Mouse (Mus musculus) limb, embryonic 11.5 days (tissue): Measurements from ENCODE around the gene Ipo7. TPM values are rescaled to one million over a fixed set of nuclear protein-coding genes. Genes with fewer than 3 reads are reported as not detected.
A peak's percentile ranks its signal among the peaks of the same experiment; 100 is the strongest.
"Not testable (repeated sequence)": the region's sequence is repeated elsewhere in the genome, so short reads cannot be mapped to it uniquely, and the experiment has no call there.

Experiments
- ATAC-seq: fragments of 200-750 bp; cut with Nextera tagmentation; 2 replicates; pipeline ENCODE4 v1.8.0; 2017; ENCODE audit warnings: low read depth; ENCODE audit not compliant: insufficient number of reproducible peaks, low FRiP score, low TSS enrichment
- DNase-seq: peaks from one replicate; pipeline ENCODE4 v3.0.0-alpha.2; 2015; ENCODE audit warnings: low spot score
- H3K27ac ChIP-seq: fragments of 300-500 bp; sonication (generic); replicated peaks from 2 replicates; pipeline ENCODE4 v1.5.1; 2014; ENCODE audit warnings: low read depth, mild to moderate bottlenecking, low read length
- H3K27me3 ChIP-seq: fragments of 300-500 bp; sonication (generic); 2 replicates; pipeline ENCODE4 v1.6.1; 2014; ENCODE audit warnings: mild to moderate bottlenecking, low read length, mixed read lengths; ENCODE audit not compliant: control insufficient read depth, insufficient read depth
- H3K36me3 ChIP-seq: fragments of 300-500 bp; sonication (generic); 2 replicates; pipeline ENCODE4 v1.6.1; 2014; ENCODE audit warnings: mild to moderate bottlenecking, low read length, moderate library complexity, mixed read lengths; ENCODE audit not compliant: control insufficient read depth, insufficient read depth
- H3K4me1 ChIP-seq: fragments of 300-500 bp; sonication (generic); 2 replicates; pipeline ENCODE4 v1.6.1; 2014; ENCODE audit warnings: low read length, mixed read lengths; ENCODE audit not compliant: control insufficient read depth, insufficient read depth
- H3K4me2 ChIP-seq: fragments of 300-500 bp; sonication (generic); 2 replicates; pipeline ENCODE4 v1.6.1; 2014; ENCODE audit warnings: low read depth, mild to moderate bottlenecking, moderate library complexity; ENCODE audit not compliant: severe bottlenecking
- H3K4me3 ChIP-seq: fragments of 300-500 bp; sonication (generic); 2 replicates; pipeline ENCODE4 v1.5.1; 2014; ENCODE audit warnings: low read depth, low read length
- H3K9ac ChIP-seq: fragments of 300-500 bp; sonication (generic); 2 replicates; pipeline ENCODE4 v1.6.1; 2014; ENCODE audit warnings: mild to moderate bottlenecking, low read length
- H3K9me3 ChIP-seq: fragments of 300-500 bp; sonication (generic); 2 replicates; pipeline ENCODE4 v1.6.1; 2016; ENCODE audit warnings: low read length; ENCODE audit not compliant: control insufficient read depth
- WGBS: fragments of 180-500 bp; shearing (Covaris S2); extraction: QIAGEN DNeasy Blood & Tissue Kit; methylation state at CpG from one replicate; pipeline ENCODE4 v1.1.7; 2014; 5-methylcytosine and 5-hydroxymethylcytosine counted together
- polyA plus RNA-seq: library from polyadenylated mRNA; unstranded; fragments of >200 nt; fragmentation: Nextera tagmentation; extraction: Ambion mirVana; gene quantifications from 2 replicates; pipeline ENCODE4 v1.2.1, GENCODE M21; 2014

The Ipo7 gene
- polyA plus RNA-seq, 1 experiment from 2014 or later: 19.8 TPM

- 38% methylated on average over 6 of the region's 6 CpGs for WGBS
- H3K9me3 ChIP-seq, ATAC-seq, DNase-seq, H3K27me3 ChIP-seq, H3K4me1 ChIP-seq, H3K36me3 ChIP-seq: not testable (repeated sequence)
- peak within 1 kb of the TSS; percentile 53 for H3K4me2 ChIP-seq
- peak within 1 kb of the TSS; percentile 64 for H3K4me3 ChIP-seq
- peak within 1 kb of the TSS; percentile 75 for H3K27ac ChIP-seq
- peak within 1 kb of the TSS; percentile 65 for H3K9ac ChIP-seq
Measured at GRCm38 (mm10) chr7:109986775-109987174, 31.3 kb upstream of the Ipo7 start, which contains the start of gene Tmem41b. Gene Tmem41b (minus strand): TSS chr7:109986929.

GRCm38 (mm10) chr7:109991286-109991685 is 26.8 kb upstream of the Ipo7 start:
- no peak overlapping the region for H3K27ac ChIP-seq
- H3K4me3 ChIP-seq: no peak overlapping the region
- no peak overlapping the region for H3K4me2 ChIP-seq
- no peak for ATAC-seq
- 89% methylated on average over 1 of the region's 1 CpGs for WGBS
- H3K4me1 ChIP-seq: no peaks in the 10 kb centered on the region
- no peaks in the 10 kb centered on the region for H3K36me3 ChIP-seq
- no peak for DNase-seq
- H3K9me3 ChIP-seq: no peaks in the 10 kb centered on the region
- no peak overlapping the region for H3K9ac ChIP-seq
- H3K27me3 ChIP-seq: no peaks in the 10 kb centered on the region

GRCm38 (mm10) chr7:109993157-109993959 is 24.7 kb upstream of the Ipo7 start:
- DNase-seq (no peak), ATAC-seq (no peak)
- Histone ChIP-seq H3K4me1 (no peaks in the 10 kb centered on the region), H3K36me3 (no peaks in the 10 kb centered on the region), H3K27ac (no peak overlapping the region), H3K4me3 (no peak overlapping the region), H3K4me2 (no peak overlapping the region), H3K9me3 (no peaks in the 10 kb centered on the region), H3K9ac (no peak overlapping the region), H3K27me3 (no peaks in the 10 kb centered on the region)
- 68% methylated on average over 2 of the region's 2 CpGs for WGBS

- Histone ChIP-seq H3K27me3 (no peaks in the 10 kb centered on the region), H3K9me3 (no peaks in the 10 kb centered on the region), H3K9ac (no peak overlapping the region), H3K4me2 (no peak overlapping the region), H3K27ac (no peak overlapping the region), H3K4me3 (no peak overlapping the region), H3K36me3 (no peaks in the 10 kb centered on the region), H3K4me1 (0 out of 2 replicates have a peak, but pooled peaks cover 4% of the 10 kb centered on the region)
- WGBS: 84% methylated on average over 4 of the region's 4 CpGs
- ATAC-seq: no peak
- DNase-seq: no peak
Measured at GRCm38 (mm10) chr7:109998388-109998787, 19.7 kb upstream of the Ipo7 start.

- Histone ChIP-seq H3K4me1 (0 out of 2 replicates have a peak, but pooled peaks cover 4% of the 10 kb centered on the region), H3K27ac (no peak overlapping the region), H3K36me3 (no peaks in the 10 kb centered on the region), H3K4me3 (no peak overlapping the region), H3K9me3 (no peaks in the 10 kb centered on the region), H3K4me2 (no peak overlapping the region), H3K27me3 (no peaks in the 10 kb centered on the region), H3K9ac (no peak overlapping the region)
- no peak for DNase-seq
- no peak for ATAC-seq
Measured at GRCm38 (mm10) chr7:110002092-110002491, 16.0 kb upstream of the Ipo7 start.

- Histone ChIP-seq H3K4me3 (no peak overlapping the region), H3K27ac (no peak overlapping the region), H3K4me2 (peak overlapping the region; percentile 43), H3K36me3 (no peaks in the 10 kb centered on the region), H3K4me1 (0 out of 2 replicates have a peak, but pooled peaks cover 4% of the 10 kb centered on the region), H3K9ac (0 out of 2 replicates have a peak overlapping the region, but pooled peaks have one; percentile 19), H3K27me3 (no peaks in the 10 kb centered on the region), H3K9me3 (no peaks in the 10 kb centered on the region)
- ATAC-seq (0 out of 2 replicates have a peak, but pooled peaks have one; percentile 17), DNase-seq (peak; percentile 43)
- WGBS: 22% methylated on average over 20 of the region's 20 CpGs
Measured at GRCm38 (mm10) chr7:110002968-110003367, 15.1 kb upstream of the Ipo7 start.

GRCm38 (mm10) chr7:110005976-110006375 is 12.1 kb upstream of the Ipo7 start:
- H3K9ac ChIP-seq: no peak overlapping the region
- H3K9me3 ChIP-seq: no peaks in the 10 kb centered on the region
- 0 out of 2 replicates have a peak, but pooled peaks cover 4% of the 10 kb centered on the region for H3K4me1 ChIP-seq
- no peak for DNase-seq
- no peak overlapping the region for H3K4me2 ChIP-seq
- H3K36me3 ChIP-seq: no peaks in the 10 kb centered on the region
- no peak overlapping the region for H3K27ac ChIP-seq
- no peak overlapping the region for H3K4me3 ChIP-seq
- H3K27me3 ChIP-seq: no peaks in the 10 kb centered on the region
- ATAC-seq: no peak

GRCm38 (mm10) chr7:110006471-110007195 is 11.4 kb upstream of the Ipo7 start:
- no peak for DNase-seq
- no peaks in the 10 kb centered on the region for H3K27me3 ChIP-seq
- no peak overlapping the region for H3K27ac ChIP-seq
- H3K4me3 ChIP-seq: no peak overlapping the region
- H3K4me2 ChIP-seq: no peak overlapping the region
- no peak for ATAC-seq
- 67% methylated on average over 5 of the region's 5 CpGs for WGBS
- 0 out of 2 replicates have a peak, but pooled peaks cover 4% of the 10 kb centered on the region for H3K4me1 ChIP-seq
- no peak overlapping the region for H3K9ac ChIP-seq
- H3K9me3 ChIP-seq: no peaks in the 10 kb centered on the region
- H3K36me3 ChIP-seq: no peaks in the 10 kb centered on the region
